Mouse (Mus musculus) MEL (cell line): ENCODE measurements around the gene Arid3b. TPM values are rescaled to one million over a fixed set of nuclear protein-coding genes. Genes with fewer than 3 reads are reported as not detected.

Experiments
- DNase-seq: peaks from one replicate; pipeline ENCODE4 v3.0.0; 2011; ENCODE audit warnings: low read depth, low spot score
- H3K27ac ChIP-seq: 2 replicates; pipeline ENCODE4 v1.5.1; 2012; ENCODE audit warnings: low read depth, mild to moderate bottlenecking, control low read depth, low read length, moderate library complexity; ENCODE audit not compliant: control insufficient read depth
- H3K27me3 ChIP-seq, 2 experiments: fragments of 150-350 bp in 1 of 2; sonication (generic) in 1 of 2; 2 replicates each; pipeline ENCODE4 v1.6.1; 2012; ENCODE audit warnings: low read length in 2 of 2, mild to moderate bottlenecking in 2 of 2, improper control_type of control experiment in 1 of 2, moderate library complexity in 1 of 2; ENCODE audit not compliant: insufficient read depth in 2 of 2, control insufficient read depth in 1 of 2
- H3K36me3 ChIP-seq, 2 experiments: 2 replicates each; pipeline ENCODE4 v1.6.1; 2012 to 2014; ENCODE audit warnings: low read length in 2 of 2, improper control_type of control experiment in 1 of 2, inconsistent platforms in 1 of 2, mild to moderate bottlenecking in 1 of 2; ENCODE audit not compliant: insufficient read depth in 2 of 2, control insufficient read depth in 1 of 2
- H3K4me1 ChIP-seq, 2 experiments: fragments of 150-350 bp in 1 of 2; sonication (generic) in 1 of 2; 2 replicates each; pipeline ENCODE4 v1.6.1; 2012; ENCODE audit warnings: low read length in 2 of 2, improper control_type of control experiment in 1 of 2, mild to moderate bottlenecking in 1 of 2; ENCODE audit not compliant: insufficient read depth in 2 of 2, control insufficient read depth in 1 of 2
- H3K4me3 ChIP-seq, 2 experiments: fragments of 150-350 bp in 1 of 2; sonication (generic) in 1 of 2; 2 replicates each; pipeline ENCODE4 v1.5.1; 2012; ENCODE audit warnings: low read depth in 2 of 2, low read length in 2 of 2, mild to moderate bottlenecking in 2 of 2, moderate library complexity in 2 of 2, control low read depth in 1 of 2, improper control_type of control experiment in 1 of 2; ENCODE audit not compliant: control insufficient read depth in 1 of 2, insufficient read depth in 1 of 2
- H3K79me2 ChIP-seq: 2 replicates; pipeline ENCODE4 v1.6.1; 2012; ENCODE audit warnings: mild to moderate bottlenecking, low read length, moderate library complexity; ENCODE audit not compliant: control insufficient read depth, poor library complexity, insufficient read depth
- H3K9ac ChIP-seq: 2 replicates; pipeline ENCODE4 v1.6.1; 2012; ENCODE audit warnings: low read depth, mild to moderate bottlenecking, control low read depth, low read length, moderate library complexity; ENCODE audit not compliant: control insufficient read depth, poor library complexity, severe bottlenecking
- H3K9me3 ChIP-seq: fragments of 150-350 bp; sonication (generic); replicated peaks from 2 replicates; pipeline ENCODE4 v1.6.1; 2012; ENCODE audit warnings: mild to moderate bottlenecking, low read length, improper control_type of control experiment, moderate library complexity; ENCODE audit not compliant: insufficient read depth
- BHLHE40 ChIP-seq: IDR thresholded peaks from 2 replicates; pipeline ENCODE4 v1.6.1; 2012; ENCODE audit warnings: low read depth, mild to moderate bottlenecking, inconsistent platforms, low read length, improper control_type of control experiment, borderline replicate concordance
- CTCF ChIP-seq, 3 experiments: IDR thresholded peaks in 2 of 3; conservative IDR thresholded peaks in 1 of 3; 2 replicates each; pipeline ENCODE4 v1.5.1; 2011 to 2012; ENCODE audit warnings: low read length in 3 of 3, low read depth in 2 of 3, mild to moderate bottlenecking in 2 of 3, improper control_type of control experiment in 1 of 3, inconsistent platforms in 1 of 3, mixed read lengths in 1 of 3, moderate library complexity in 1 of 3; ENCODE audit not compliant: control insufficient read depth in 1 of 3, insufficient read depth in 1 of 3, poor library complexity in 1 of 3, severe bottlenecking in 1 of 3
- EP300 ChIP-seq, 2 experiments: IDR thresholded peaks; 2 replicates each; pipeline ENCODE4 v1.6.1; 2011; ENCODE audit warnings: improper control_type of control experiment in 2 of 2, low read length in 2 of 2, low read depth in 1 of 2, mild to moderate bottlenecking in 1 of 2
- ETS1 ChIP-seq: IDR thresholded peaks from 2 replicates; pipeline ENCODE4 v1.6.1; 2012; ENCODE audit warnings: low read depth, mild to moderate bottlenecking, inconsistent platforms, low read length, improper control_type of control experiment, moderate library complexity
- GATA1 ChIP-seq: IDR thresholded peaks from 2 replicates; pipeline ENCODE4 v1.6.1; 2011; ENCODE audit warnings: low read depth, low read length, improper control_type of control experiment
- HCFC1 ChIP-seq: IDR thresholded peaks from 2 replicates; pipeline ENCODE4 v1.6.1; 2012; ENCODE audit warnings: low read depth, mild to moderate bottlenecking, inconsistent platforms, low read length, improper control_type of control experiment, moderate library complexity
- MAFK ChIP-seq: IDR thresholded peaks from 2 replicates; pipeline ENCODE4 v1.6.1; 2011; ENCODE audit warnings: low read depth, mild to moderate bottlenecking, low read length, improper control_type of control experiment, borderline replicate concordance
- MAZ ChIP-seq: IDR thresholded peaks from 2 replicates; pipeline ENCODE4 v1.6.1; 2012; ENCODE audit warnings: low read depth, mild to moderate bottlenecking, inconsistent platforms, low read length, improper control_type of control experiment
- MEF2A ChIP-seq: IDR thresholded peaks from 2 replicates; pipeline ENCODE4 v1.6.1; 2014; ENCODE audit warnings: low read depth, mild to moderate bottlenecking, inconsistent platforms, low read length, improper control_type of control experiment; ENCODE audit not compliant: poor library complexity, insufficient replicate concordance, severe bottlenecking; ENCODE audit errors: extremely low read depth
- MYB ChIP-seq: IDR thresholded peaks from 2 replicates; pipeline ENCODE4 v1.6.1; 2011; ENCODE audit warnings: mild to moderate bottlenecking, low read depth, low read length, improper control_type of control experiment
- NELFE ChIP-seq: IDR thresholded peaks from 2 replicates; pipeline ENCODE4 v1.6.1; 2011; ENCODE audit warnings: low read depth, low read length, improper control_type of control experiment
- NRF1 ChIP-seq: IDR thresholded peaks from 2 replicates; pipeline ENCODE4 v1.6.1; 2014; ENCODE audit warnings: low read depth, mild to moderate bottlenecking, inconsistent platforms, low read length, improper control_type of control experiment, moderate library complexity; ENCODE audit not compliant: poor library complexity, insufficient read depth, severe bottlenecking
- POLR2AphosphoS5 ChIP-seq: IDR thresholded peaks from 2 replicates; pipeline ENCODE4 v1.6.1; 2012; ENCODE audit warnings: low read depth, borderline replicate concordance, mild to moderate bottlenecking, inconsistent platforms, low read length, moderate library complexity, mixed read lengths
- SIN3A ChIP-seq: IDR thresholded peaks from 2 replicates; pipeline ENCODE4 v1.6.1; 2012; ENCODE audit warnings: low read length, improper control_type of control experiment, inconsistent platforms
- TCF12 ChIP-seq: IDR thresholded peaks from 2 replicates; pipeline ENCODE4 v1.6.1; 2014; ENCODE audit warnings: low read depth, mild to moderate bottlenecking, inconsistent platforms, low read length, improper control_type of control experiment, moderate library complexity
- UBTF ChIP-seq: IDR thresholded peaks from 2 replicates; pipeline ENCODE4 v1.6.1; 2012; ENCODE audit warnings: low read depth, mild to moderate bottlenecking, inconsistent platforms, low read length, improper control_type of control experiment, moderate library complexity, borderline replicate concordance; ENCODE audit not compliant: insufficient read depth
- USF1 ChIP-seq: IDR thresholded peaks from 2 replicates; pipeline ENCODE4 v1.6.1; 2014; ENCODE audit warnings: low read depth, mild to moderate bottlenecking, inconsistent platforms, low read length, improper control_type of control experiment, moderate library complexity
- ZC3H11A ChIP-seq: IDR thresholded peaks from 2 replicates; pipeline ENCODE4 v1.6.1; 2012; ENCODE audit warnings: low read depth, mild to moderate bottlenecking, inconsistent platforms, low read length, improper control_type of control experiment
- ZKSCAN1 ChIP-seq: IDR thresholded peaks from 2 replicates; pipeline ENCODE4 v1.6.1; 2012; ENCODE audit warnings: low read depth, mild to moderate bottlenecking, inconsistent platforms, low read length, improper control_type of control experiment, moderate library complexity
- polyA plus RNA-seq, 2 experiments: library from polyadenylated mRNA; stranded (reverse) in 1 of 2; unstranded in 1 of 2; fragments of >175 nt in 1 of 2; fragments of >200 nt in 1 of 2; gene quantifications; 2 replicates each; pipeline versions ENCODE4 v1.2.1 to v1.2.4; 2012; ENCODE audit warnings: low replicate concordance in 2 of 2, low read depth in 1 of 2; ENCODE audit not compliant: insufficient read length in 2 of 2, insufficient read depth in 1 of 2, missing spikeins in 1 of 2
- total RNA-seq: library from RNA; depleted of rRNA; stranded (reverse); fragments of 300-350 nt; gene quantifications from 2 replicates; pipeline ENCODE4 v1.2.3, GENCODE M21; 2012

The Arid3b gene
- total and polyA plus RNA-seq, 3 experiments: 2.3 to 7.4 TPM; not detected in 1

- Histone ChIP-seq H3K4me1 (no peaks in the 10 kb centered on the region), H3K27me3 (peaks cover 8 to 22% of the 10 kb centered on the region in 2 experiments), H3K4me3 (no peak overlapping the region), H3K36me3 (peaks cover 0 to 2% of the 10 kb centered on the region in 2 experiments; a peak in 1 of 4 replicates), H3K9ac (no peak overlapping the region), H3K27ac (no peak overlapping the region), H3K79me2 (no peaks in the 10 kb centered on the region), H3K9me3 (no peaks in the 10 kb centered on the region)
- TF ChIP-seq HCFC1 (no peak), GATA1 (no peak), CTCF (IDR thresholded peaks at IDR 0.05 in 2 of 3, conservative IDR thresholded peaks at IDR 0.05 in 1 of 3; ENCODE audit: control insufficient read depth in 1 of 3, insufficient read depth in 1 of 3, low read depth in 2 of 3, low read length in 3 of 3, poor library complexity in 1 of 3, severe bottlenecking in 1 of 3) (no peak), NELFE (no peak), ETS1 (no peak), MAZ (no peak), TCF12 (no peak), USF1 (no peak), MEF2A (no peak), SIN3A (no peak)
- no peak for DNase-seq
Measured at GRCm38 (mm10) chr9:57879213-57879612, 42.6 kb upstream of the Arid3b start.

- Histone ChIP-seq H3K9me3 (no peaks in the 10 kb centered on the region), H3K4me3 (no peak overlapping the region), H3K36me3 (peaks cover 0 to 2% of the 10 kb centered on the region in 2 experiments; a peak in 1 of 4 replicates), H3K9ac (no peak overlapping the region), H3K27ac (no peak overlapping the region), H3K4me1 (no peaks in the 10 kb centered on the region; a peak in 1 of 4 replicates)
- no peak for TF ChIP-seq EP300 (IDR thresholded peaks at IDR 0.05; ENCODE audit: low read depth in 1 of 2, low read length in 2 of 2)
- TF ChIP-seq, all 39 proteins: peak for 0
- peaks cover 8 to 11% of the 10 kb centered on the region in 2 experiments; a peak in 3 of 4 replicates for H3K27me3 ChIP-seq
- no peak for DNase-seq
- H3K79me2 ChIP-seq: no peaks in the 10 kb centered on the region
Measured at GRCm38 (mm10) chr9:57874994-57875393, 38.4 kb upstream of the Arid3b start.

- H3K79me2 ChIP-seq: no peaks in the 10 kb centered on the region
- no peak overlapping the region for H3K4me3 ChIP-seq
- no peaks in the 10 kb centered on the region for H3K9me3 ChIP-seq
- TF ChIP-seq ZKSCAN1: no peak
- no peak for TF ChIP-seq MYB
- TF ChIP-seq UBTF: no peak
- no peak for TF ChIP-seq MEF2A
- TF ChIP-seq BHLHE40: no peak
- no peak for TF ChIP-seq POLR2AphosphoS5
- TF ChIP-seq HCFC1: no peak
- no peak for TF ChIP-seq ZC3H11A
- TF ChIP-seq NRF1: no peak
- no peak for TF ChIP-seq MAFK
- TF ChIP-seq EP300 (IDR thresholded peaks at IDR 0.05; ENCODE audit: low read depth in 1 of 2, low read length in 2 of 2): no peak
- H3K27ac ChIP-seq: no peak overlapping the region
- no peaks in the 10 kb centered on the region; a peak in 1 of 4 replicates for H3K4me1 ChIP-seq
- no peak overlapping the region for H3K9ac ChIP-seq
- no peak for DNase-seq
- peaks cover 8 to 11% of the 10 kb centered on the region in 2 experiments; a peak in 3 of 4 replicates for H3K27me3 ChIP-seq
- H3K36me3 ChIP-seq: peaks cover 0 to 2% of the 10 kb centered on the region in 2 experiments; a peak in 1 of 4 replicates
Measured at GRCm38 (mm10) chr9:57874134-57874533, 37.5 kb upstream of the Arid3b start.
